Mouse (Mus musculus) hematopoietic stem cell, adult 5-6 weeks (primary cell): ENCODE results near the gene Ccnd3. TPM values are rescaled to one million over a fixed set of nuclear protein-coding genes. Genes with fewer than 3 reads are reported as not detected.

Experiments used
- ATAC-seq, 2 experiments: fragments of 125-278 bp in 1 of 2; replicated peaks in 1 of 2; 2 replicates each; pipeline ENCODE4 v1.8.0; 2016 to 2017; ENCODE audit warnings: inconsistent platforms in 2 of 2, mild to moderate bottlenecking in 2 of 2, moderate number of reproducible peaks in 2 of 2, low read depth in 1 of 2, moderate TSS enrichment in 1 of 2; ENCODE audit not compliant: low FRiP score in 2 of 2, poor library complexity in 2 of 2, severe bottlenecking in 2 of 2, insufficient read depth in 1 of 2, low TSS enrichment in 1 of 2
- total RNA-seq: library from RNA; stranded (forward); fragments of 172-1452, 232-1000 nt; gene quantifications from 2 replicates; pipeline ENCODE4 v1.2.3, GENCODE M21; 2017

Gene Ccnd3
- total RNA-seq, 1 experiment from 2014 or later = 80.2 TPM

GRCm38 (mm10) chr17:47506042-47506441 lies 1.2 kb downstream of the Ccnd3 start:
- no peak for ATAC-seq

- no peak for ATAC-seq
These were observed 1.8 kb downstream of the Ccnd3 start for GRCm38 (mm10) chr17:47506697-47507096.

- no peak for ATAC-seq
These were observed 2.7 kb downstream of the Ccnd3 start for GRCm38 (mm10) chr17:47507523-47507922.

DNA sequence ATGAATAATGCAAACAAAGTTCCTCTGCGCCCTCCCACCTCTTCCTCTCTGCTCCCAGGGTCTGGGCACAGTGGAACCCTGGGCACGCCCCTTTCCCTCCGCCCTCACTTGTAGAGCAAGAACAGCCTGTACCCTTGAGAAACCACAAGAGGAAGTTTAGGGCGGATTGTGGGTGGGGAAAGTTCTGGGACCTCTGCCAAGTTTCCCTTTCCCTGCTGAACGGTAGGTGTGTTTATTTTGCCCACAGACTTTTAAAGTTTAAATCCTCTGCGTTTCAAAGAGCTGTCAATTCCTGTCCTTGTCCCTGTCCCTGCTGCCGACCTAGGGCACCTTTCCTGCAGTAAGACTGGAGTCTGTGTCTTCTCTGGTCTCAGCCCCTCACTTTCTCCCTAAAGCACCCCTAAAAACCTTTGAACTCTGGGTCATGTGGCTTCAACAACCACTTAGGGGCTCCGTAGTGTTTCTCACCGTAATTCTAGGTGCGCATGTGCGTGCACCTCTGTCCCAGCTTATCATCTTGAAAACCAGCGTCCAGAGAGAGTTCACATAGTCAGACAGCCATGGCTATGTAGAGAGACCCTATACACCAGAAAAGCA lies 3.3 kb downstream of the Ccnd3 start:
- peak; percentile 77 to 81 for ATAC-seq

GRCm38 (mm10) chr17:47509031-47509705 lies 4.3 kb downstream of the Ccnd3 start:
- no peak for ATAC-seq

GRCm38 (mm10) chr17:47511111-47512020 lies 6.5 kb downstream of the Ccnd3 start:
- ATAC-seq = peak; percentile 83 to 87

DNA sequence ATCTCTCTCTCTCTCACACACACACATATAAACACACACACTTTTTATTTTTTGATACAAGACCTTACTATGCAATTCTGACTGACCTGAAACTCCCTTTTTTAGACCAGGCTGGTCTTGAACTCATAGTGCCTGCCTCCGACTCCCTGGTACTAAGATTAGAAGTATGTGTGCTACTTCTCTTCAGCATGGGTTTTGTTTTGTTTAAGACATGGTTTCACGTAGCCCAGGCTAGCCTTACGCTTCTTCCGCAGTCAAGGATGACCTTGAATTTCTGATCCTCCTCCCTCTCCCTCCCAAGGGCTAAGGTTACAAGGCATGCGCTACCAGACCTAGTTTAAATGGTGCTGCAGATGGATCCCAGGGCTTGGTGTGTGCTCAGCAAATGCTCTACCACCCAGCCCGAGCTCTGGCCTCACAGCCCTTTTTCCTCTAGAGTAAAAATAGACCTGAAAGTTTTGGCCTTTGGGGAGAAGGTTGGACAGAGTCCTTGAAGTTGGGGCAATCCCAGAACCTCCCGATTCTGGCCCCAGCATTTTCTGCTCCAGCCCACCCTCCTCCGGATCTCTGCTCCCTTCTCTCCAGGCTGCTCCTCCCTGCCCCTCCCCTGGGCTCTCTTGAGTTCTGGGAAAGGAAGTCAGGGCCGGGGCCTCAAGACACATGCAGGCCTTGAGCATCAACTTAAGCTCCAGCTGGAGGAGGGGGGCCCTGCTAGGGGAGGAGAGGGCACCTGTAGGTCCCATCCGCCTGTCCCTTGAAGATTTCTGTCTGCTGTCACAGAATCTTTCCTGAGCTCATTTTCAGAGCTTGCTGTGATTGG lies 8.3 kb downstream of the Ccnd3 start:
- ATAC-seq = no peak

- ATAC-seq = no peak
These were observed 10.5 kb downstream of the Ccnd3 start for GRCm38 (mm10) chr17:47515180-47515844.

GRCm38 (mm10) chr17:47516232-47516631 lies 11.4 kb downstream of the Ccnd3 start:
- ATAC-seq = no peak

GRCm38 (mm10) chr17:47518205-47518604 lies 13.4 kb downstream of the Ccnd3 start:
- no peak for ATAC-seq

DNA sequence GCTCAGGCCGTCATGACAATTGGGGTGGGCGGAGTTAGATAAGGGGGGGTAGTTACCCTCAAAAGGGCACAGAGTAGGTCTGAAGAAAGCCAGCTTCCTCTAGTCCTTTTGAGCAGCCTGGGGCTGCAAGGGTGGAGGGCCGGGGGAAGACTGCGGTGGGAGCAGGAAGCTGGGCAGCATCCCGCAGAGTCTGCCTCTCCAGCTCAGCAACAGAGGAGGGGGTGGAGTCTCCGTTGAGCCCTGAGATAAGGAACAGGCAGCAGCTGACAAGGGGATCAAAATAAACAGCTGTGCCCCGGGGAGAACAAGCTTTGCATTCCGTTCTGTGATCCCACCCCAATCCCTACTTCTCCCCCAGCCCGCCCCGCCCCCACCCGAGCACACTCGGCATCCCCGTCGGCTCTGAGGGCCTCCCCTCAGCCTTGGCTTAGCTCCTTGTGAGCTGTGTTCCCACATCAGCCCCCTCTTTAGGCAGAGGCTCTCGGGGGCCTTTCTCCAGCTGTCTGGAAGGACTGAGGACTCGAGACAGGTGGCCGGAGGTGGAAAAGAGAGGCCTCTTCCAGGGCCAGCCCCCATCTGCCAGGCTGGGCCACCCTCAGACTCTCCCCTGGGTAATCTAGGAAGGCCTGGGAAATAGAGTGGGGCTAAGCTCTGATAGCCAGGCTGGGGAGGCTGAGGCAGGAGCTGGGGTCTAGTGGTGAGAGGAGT lies 16.9 kb downstream of the Ccnd3 start:
- peak; percentile 91 to 94 for ATAC-seq

DNA sequence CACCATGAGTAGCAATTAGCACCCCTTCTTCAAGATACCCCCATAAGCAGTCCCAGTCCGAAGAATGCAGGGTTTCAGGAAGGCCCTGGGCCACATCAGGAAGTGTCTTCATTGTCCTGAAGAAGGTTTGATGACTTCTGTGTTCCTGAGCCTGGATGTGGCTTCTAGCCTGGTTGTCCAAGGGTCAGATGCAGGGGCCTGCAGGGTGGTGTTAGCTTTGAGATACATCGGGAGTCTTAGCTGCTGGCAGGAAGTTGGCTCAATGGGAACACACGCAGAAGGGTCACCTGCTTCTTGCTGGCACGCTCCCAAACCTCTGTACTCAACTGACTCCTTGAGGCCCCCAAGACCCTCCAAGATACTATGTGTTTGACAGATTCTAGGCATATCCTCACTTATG lies 17.7 kb downstream of the Ccnd3 start:
- no peak for ATAC-seq

DNA sequence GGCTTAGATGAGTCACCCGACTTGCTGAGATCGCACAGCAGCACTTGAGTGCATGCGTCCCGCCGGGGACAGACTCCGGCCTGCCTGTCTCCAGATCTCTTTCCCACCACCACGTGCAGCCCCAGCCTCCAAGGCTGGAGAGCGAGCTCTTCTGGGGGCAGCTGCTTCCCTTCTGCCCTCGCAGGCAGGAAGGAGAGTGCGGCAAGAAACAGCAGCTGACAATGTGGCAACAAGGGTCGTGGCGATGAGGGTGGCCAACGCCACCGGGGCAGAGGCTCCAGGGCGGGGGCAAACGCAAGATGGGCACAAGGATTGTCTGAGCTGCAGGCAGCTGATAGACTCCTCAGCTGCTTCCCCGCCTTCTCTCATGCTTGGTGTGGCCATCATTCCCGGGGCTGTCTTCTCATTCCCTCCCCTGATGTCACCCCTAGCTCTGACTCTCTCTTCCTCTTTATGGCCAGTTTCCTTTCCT lies 18.4 kb downstream of the Ccnd3 start:
- peak; percentile 14 to 49 for ATAC-seq

DNA sequence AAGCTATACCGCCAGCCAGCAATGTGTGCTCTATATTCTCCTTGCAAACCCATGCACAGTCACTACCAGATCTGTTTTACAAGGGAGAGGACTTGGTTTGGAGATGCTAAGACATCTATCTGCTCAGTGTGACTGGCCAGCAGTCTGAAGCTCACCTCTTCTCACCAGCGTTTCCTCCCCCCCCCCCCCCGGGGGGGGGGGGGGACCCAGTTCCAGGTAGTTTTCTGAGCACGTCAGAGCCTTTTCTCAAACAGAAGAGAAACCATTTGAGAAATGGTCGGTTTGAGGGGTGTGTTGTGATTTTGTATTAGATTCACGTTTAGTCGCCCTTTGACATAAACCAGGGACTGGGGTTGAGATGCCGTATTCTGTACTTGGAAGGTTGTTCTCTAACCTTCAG lies 19.2 kb downstream of the Ccnd3 start:
- no peak for ATAC-seq

- ATAC-seq = no peak
These were observed 20.1 kb downstream of the Ccnd3 start for GRCm38 (mm10) chr17:47524991-47525390.

DNA sequence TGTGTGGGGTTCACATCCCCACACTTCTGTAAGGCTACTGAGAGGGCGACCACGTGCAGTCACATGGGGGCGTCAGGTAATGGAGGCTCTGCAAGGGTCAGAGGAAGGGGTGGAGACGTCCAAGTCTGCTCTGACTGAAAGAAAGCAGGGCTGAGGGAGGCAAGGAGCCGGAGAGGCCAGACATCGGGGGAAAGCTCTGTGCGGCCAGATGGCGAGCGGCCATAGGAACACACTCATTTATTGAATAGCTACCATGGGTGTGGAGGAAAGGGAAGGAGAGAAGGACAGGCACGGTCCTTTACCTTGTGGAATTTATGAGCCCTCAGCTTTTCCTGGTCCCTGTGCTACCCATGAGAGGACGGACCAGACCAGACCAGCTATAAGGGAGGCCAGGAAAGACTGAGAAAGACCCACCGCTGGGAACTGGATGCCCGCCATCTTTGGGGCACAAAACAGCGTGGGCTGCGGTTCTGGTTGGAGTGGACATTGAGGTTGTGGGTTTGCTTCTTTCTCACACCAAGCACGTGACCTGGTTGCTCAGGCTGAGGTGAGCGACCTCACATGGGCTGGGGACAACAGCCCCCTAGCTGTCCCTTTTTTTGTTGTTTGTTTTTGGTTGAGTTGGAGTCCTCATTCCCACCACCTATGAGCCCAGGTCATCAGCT lies 22.1 kb downstream of the Ccnd3 start:
- ATAC-seq = no peak
